Mouse (Mus musculus): ENCODE data around the gene Akap3. TPM values are rescaled to one million over a fixed set of nuclear protein-coding genes. Genes with fewer than 3 reads are reported as not detected.

Akap3 gene
- not detected for polyA plus RNA-seq (2017; shearing (Covaris generic))

- ATAC-seq: no peak
These were observed at the start of gene Akap3 for GRCm38 (mm10) chr6:126852881-126853280. Gene Akap3, plus strand, starts transcription at chr6:126853098.

DNA sequence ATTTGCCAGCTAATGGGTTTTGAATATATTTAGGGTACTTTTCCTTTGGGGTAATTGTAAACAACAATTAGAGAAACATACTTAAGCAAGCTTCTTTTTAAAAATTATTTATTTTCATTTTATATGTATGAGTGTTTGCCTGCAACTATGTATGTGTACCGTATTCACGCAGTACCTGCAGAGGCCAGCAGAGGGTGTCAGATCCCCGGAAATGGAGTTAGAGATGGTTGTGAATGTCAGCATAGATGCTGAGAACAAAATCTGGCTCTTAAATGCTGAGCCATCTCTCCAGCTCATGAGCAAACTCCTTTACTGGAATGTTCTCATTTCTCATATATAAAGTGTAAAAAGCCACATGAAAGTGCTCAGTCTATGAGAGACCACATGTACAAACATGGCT is 46.1 kb upstream of the Akap3 start:
- no peak for ATAC-seq

DNA sequence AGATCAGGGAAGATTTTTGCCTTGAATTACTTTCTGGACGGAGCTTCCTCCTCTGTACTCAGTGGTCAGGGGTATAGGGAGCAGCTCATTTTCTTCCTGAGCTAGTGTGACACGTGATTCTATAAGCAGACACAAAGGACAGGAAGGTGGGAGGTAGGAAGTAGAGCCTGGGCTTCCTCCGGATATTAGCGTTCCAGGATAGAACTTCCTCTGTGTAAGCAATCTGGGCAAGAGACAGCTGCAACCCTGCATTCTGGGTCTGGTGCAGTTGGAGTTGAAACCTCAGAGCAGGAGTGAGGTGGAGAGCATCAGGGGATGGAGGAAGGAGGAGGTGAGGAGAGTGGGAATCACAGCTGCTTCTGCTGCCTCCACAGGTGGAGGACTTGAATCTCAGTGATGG is 44.8 kb upstream of the Akap3 start:
- ATAC-seq: no peak

- ATAC-seq: no peak
These were observed 44.3 kb upstream of the Akap3 start for GRCm38 (mm10) chr6:126808561-126808960.

DNA sequence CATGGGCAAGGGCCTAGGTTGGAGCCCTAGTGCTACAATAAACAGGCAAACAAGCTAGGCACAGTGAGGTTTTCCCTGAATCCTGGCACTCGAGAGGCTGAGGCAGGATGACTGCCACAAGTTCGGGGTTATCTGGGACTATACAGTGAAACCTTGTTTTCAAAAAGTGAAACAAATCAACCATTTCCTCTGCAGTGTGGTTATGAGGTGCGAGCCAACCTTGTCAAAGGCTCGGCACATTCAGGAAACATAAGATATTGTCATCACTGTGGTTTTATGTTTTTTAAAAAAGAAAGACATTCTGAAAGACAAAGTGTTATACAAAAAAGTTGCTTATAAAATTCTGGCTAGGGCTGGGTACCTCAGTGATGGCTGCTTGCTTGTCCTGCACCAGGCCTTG is 41.4 kb upstream of the Akap3 start:
- ATAC-seq: peak; percentile 92

DNA sequence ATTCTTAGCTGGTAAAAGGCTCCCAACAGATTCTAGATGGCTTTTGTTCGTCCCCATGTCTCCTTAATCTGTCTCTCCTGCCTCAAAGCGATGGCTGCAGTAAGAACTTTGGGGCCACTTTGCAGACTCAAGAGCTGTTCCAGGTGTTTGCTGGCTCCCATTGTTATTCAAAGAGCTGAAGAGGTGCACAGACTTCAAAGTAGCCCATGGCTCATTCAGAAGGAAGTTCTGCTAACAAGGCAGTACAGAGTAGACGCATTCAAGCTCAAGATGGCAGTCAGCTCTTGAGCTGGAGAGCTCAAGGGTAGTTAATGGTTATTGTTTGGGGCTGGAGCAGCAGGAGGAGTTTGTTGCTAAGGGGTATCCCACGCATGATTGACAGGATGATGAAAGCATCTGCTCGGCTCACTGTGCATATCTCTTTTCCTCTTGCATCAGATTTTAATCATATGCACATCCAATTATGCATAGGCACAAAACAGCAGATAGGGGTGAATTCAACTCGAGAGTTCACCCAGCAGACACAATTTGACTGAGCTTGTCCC is 37.6 kb upstream of the Akap3 start:
- no peak for ATAC-seq

GRCm38 (mm10) chr6:126816338-126816737 is 36.6 kb upstream of the Akap3 start:
- ATAC-seq: no peak

DNA sequence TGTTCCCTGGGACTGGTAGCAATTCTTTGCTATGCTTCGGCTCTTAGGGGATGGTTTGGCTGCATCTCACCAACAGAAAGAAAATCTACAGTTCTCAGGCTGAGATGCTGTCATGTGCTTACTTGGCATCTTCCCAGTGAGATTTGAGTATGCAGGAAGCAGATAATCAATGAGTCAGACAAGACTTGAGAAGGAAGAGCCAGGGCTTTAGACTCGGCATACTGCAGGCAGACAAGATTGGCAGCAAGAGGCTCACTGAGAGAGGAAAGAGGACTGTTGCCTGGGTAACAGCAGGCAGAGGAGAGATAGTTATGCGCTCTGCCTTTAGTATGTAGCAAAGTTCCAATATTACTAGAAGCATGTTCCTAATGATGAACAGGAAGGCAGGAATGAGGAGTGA is 29.8 kb upstream of the Akap3 start:
- no peak for ATAC-seq

DNA sequence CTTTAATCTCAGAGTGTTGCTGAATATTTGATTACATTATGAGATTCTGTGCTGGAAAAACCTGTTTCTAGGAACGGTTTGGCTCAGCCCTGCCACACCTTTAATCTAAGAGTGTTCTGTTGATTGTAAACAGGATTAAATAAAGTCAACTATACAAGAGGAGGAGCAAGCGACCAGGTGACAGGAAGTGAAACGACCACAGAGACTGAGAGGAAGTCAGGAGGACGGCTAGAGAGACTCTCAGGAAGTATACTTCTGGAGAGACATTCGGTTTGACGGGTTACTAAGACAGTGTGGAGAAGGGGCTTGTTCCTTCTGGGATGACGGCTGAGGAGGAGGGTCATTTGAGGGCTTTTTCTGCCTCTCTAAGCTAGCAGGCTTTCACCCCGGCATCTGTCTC is 16.3 kb upstream of the Akap3 start:
- ATAC-seq: peak; percentile 85

DNA sequence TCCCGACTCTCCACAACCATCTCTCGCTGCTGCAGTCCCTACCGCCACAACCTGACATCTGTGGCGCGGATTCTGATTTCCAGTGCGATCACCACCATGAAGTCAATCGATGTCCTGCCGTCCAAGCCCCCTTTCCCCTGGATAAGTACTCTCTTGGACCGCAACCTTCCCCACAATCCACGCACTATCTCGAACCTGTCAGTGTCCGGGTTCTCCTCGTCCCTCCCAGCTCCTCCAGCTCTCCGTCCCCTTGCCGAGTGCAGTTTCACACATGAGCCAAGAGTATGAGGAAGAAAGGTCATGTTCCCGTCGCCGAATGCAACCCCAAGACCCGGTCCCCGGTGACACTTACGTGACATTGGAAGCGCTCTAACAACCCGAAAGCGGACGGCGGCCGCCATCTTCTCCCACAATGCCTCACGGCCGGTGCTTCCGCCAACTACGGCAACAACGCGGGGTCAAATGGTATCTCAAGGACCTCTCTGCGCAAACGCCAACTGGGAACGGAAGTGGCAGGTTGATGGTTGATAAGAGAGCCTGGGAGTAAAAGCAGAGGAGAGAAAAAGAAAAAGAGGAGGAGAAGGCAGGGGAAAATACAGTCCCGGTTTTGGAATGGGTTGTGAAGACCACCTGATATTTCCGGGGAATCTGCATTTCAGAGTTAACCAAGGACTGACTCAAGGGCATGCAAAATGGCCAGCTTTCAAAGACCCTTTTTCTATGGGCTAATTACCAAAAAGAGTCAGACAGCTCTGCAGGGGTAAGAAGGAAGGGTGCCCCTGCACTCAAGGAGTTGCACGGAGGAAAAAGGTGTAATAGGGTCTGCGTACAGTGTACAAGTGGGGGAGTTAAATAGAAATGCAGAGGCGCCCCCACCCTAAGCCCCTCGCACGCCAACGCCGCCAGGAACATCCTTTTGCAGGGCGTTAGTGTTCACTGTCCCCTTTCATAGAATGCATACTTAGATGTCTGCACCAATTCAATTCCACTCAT is 3.9 kb upstream of the Akap3 start, which contains the start of gene Ndufa9:
Gene Ndufa9 (minus strand): TSS at position 425 of the 993 bp plus-strand sequence.
- ATAC-seq: peak; percentile 90

- no peak for ATAC-seq
These were observed 24.2 kb downstream of the Akap3 start for GRCm38 (mm10) chr6:126877118-126877517.

- ATAC-seq: no peak
These were observed 54.5 kb downstream of the Akap3 start for GRCm38 (mm10) chr6:126907378-126907777.

DNA sequence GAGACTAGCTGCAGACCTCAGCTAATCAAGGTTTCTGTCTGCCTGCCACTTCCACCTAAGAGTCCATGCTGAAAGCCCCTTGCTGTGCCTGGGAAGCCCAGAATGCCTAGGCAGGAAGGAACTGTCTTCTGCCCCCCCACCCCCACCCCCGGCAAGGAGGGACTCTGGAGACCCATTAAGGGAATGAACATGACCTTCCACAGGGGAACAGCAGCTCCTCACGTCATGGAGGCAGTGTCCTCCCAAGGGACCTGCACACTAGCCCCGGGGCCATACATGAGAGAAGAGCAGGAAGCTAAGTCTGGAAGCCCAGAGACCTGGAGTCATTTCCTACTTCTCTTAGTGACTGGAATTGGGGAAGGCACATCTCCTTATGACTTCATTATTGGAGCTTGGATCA is 55.0 kb downstream of the Akap3 start:
- ATAC-seq: no peak

DNA sequence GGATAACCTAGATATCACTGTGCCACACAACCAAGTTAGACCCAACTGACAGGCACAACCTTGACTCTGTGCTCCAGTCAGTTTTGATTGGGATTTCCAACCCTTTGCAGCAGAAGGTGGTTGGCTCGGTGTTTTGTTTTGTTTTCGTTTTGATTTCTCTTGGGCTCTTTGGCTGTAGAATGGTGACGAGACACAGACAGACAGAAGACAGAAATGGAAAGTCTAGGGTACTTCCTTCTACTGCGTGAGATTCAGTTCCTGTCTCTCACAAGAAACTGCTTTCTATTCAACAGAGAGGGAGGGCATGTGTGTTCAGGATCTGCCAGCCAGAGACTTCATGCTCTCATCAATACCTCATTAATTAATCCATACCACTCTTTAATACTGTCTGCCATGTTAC is 57.8 kb downstream of the Akap3 start:
- ATAC-seq: peak; percentile 59

- no peak for ATAC-seq
These were observed 62.0 kb downstream of the Akap3 start for GRCm38 (mm10) chr6:126914928-126915327.

- ATAC-seq: no peak
These were observed 68.4 kb downstream of the Akap3 start, which contains the start of gene Dyrk4 for GRCm38 (mm10) chr6:126921111-126921881. Gene Dyrk4, minus strand, starts transcription at chr6:126921839.

Other genes starting within 250 kb of the Akap3 start
- under 1 TPM in 1 of 2 experiments, not detected in 1; 0.13 TPM for gene Kcna1, start 206.7 kb upstream of the Akap3 start, polyA plus RNA-seq (2017; shearing (Covaris generic))
- gene Kcna6, start 112.4 kb upstream of the Akap3 start, polyA plus RNA-seq (2017; shearing (Covaris generic)): not detected
- 100 to 1,000 TPM; 160 to 212 TPM for gene Ndufa9, start 4.0 kb upstream of the Akap3 start, polyA plus RNA-seq (2017; shearing (Covaris generic))
- gene Dyrk4, start 68.7 kb downstream of the Akap3 start, polyA plus RNA-seq (2017; shearing (Covaris generic)): under 1 TPM in 1 of 2 experiments, not detected in 1; 0.23 TPM
- 10 to 100 TPM; 10.9 to 19.8 TPM for gene Rad51ap1, start 86.5 kb downstream of the Akap3 start, polyA plus RNA-seq (2017; shearing (Covaris generic))
- 10 to 100 TPM in 1 of 2 experiments, 1 to 10 TPM in 1; 9.8 to 11.2 TPM for gene D6Wsu163e, start 86.9 kb downstream of the Akap3 start, polyA plus RNA-seq (2017; shearing (Covaris generic))
- not detected for gene Fgf6, start 162.5 kb downstream of the Akap3 start, polyA plus RNA-seq (2017; shearing (Covaris generic))
- not detected for gene Fgf23, start 219.8 kb downstream of the Akap3 start, polyA plus RNA-seq (2017; shearing (Covaris generic))

Data from activated CD4-positive, CD25-positive, alpha-beta regulatory T cell, adult 4 months (primary cell).